Mouse (Mus musculus) stomach, embryonic 16.5 days (tissue): Measurements from ENCODE around the gene Zfp281. TPM values are rescaled to one million over a fixed set of nuclear protein-coding genes. Genes with fewer than 3 reads are reported as not detected.

Source experiments
- ATAC-seq: fragments of 200-750 bp; cut with Nextera tagmentation; 2 replicates; pipeline ENCODE4 v1.8.0; 2017; ENCODE audit warnings: moderate number of reproducible peaks, moderate TSS enrichment; ENCODE audit not compliant: insufficient read depth, low FRiP score
- H3K27ac ChIP-seq: fragments of 300-500 bp; sonication (generic); 2 replicates; pipeline ENCODE4 v1.5.1; 2014; ENCODE audit warnings: low read length
- H3K27me3 ChIP-seq: fragments of 300-500 bp; sonication (generic); 2 replicates; pipeline ENCODE4 v1.6.1; 2014; ENCODE audit warnings: low read length, control low read depth, mixed read lengths; ENCODE audit not compliant: control insufficient read depth, insufficient read depth
- H3K36me3 ChIP-seq: fragments of 300-500 bp; sonication (generic); 2 replicates; pipeline ENCODE4 v1.6.1; 2014; ENCODE audit warnings: low read length; ENCODE audit not compliant: control insufficient read depth, insufficient read depth
- H3K4me1 ChIP-seq: fragments of 300-500 bp; sonication (generic); 2 replicates; pipeline ENCODE4 v1.6.1; 2014; ENCODE audit warnings: low read length, control low read depth, mixed read lengths; ENCODE audit not compliant: control insufficient read depth, insufficient read depth
- H3K4me2 ChIP-seq: fragments of 300-500 bp; sonication (generic); 2 replicates; pipeline ENCODE4 v1.6.1; 2014; ENCODE audit warnings: low read depth, low read length, mixed read lengths
- H3K4me3 ChIP-seq: fragments of 300-500 bp; sonication (generic); replicated peaks from 2 replicates; pipeline ENCODE4 v1.5.1; 2014; ENCODE audit warnings: mild to moderate bottlenecking, low read length
- H3K9ac ChIP-seq: fragments of 300-500 bp; sonication (generic); 2 replicates; pipeline ENCODE4 v1.6.1; 2014; ENCODE audit warnings: low read length
- H3K9me3 ChIP-seq: fragments of 300-500 bp; sonication (generic); replicated peaks from 2 replicates; pipeline ENCODE4 v1.6.1; 2016; ENCODE audit warnings: low read length, control low read depth; ENCODE audit not compliant: control insufficient read depth
- WGBS: fragments of 180-500 bp; shearing (Covaris S2); extraction: QIAGEN DNeasy Blood & Tissue Kit; methylation state at CpG from one replicate; pipeline ENCODE4 v1.1.7; 2014; 5-methylcytosine and 5-hydroxymethylcytosine counted together
- polyA plus RNA-seq: library from polyadenylated mRNA; unstranded; fragments of >200 nt; fragmentation: Nextera tagmentation; extraction: Ambion mirVana; gene quantifications from 2 replicates; pipeline ENCODE4 v1.2.1, GENCODE M21; 2015

The Zfp281 gene
- polyA plus RNA-seq, 1 experiment from 2014 or later, result 13.6 TPM

GRCm38 (mm10) chr1:136673293-136673692 is 48.6 kb downstream of the Zfp281 start:
- Histone ChIP-seq H3K4me2 (no peak overlapping the region), H3K9ac (no peak overlapping the region), H3K4me1 (no peaks in the 10 kb centered on the region), H3K27me3 (no peaks in the 10 kb centered on the region), H3K4me3 (no peak overlapping the region), H3K36me3 (no peaks in the 10 kb centered on the region), H3K27ac (peak overlapping the region; percentile 25; the same call in 1 of the 2 replicates), H3K9me3 (no peaks in the 10 kb centered on the region)
- 49% methylated on average over 4 of the region's 4 CpGs for WGBS
- ATAC-seq, result no peak

GRCm38 (mm10) chr1:136674548-136675455 is 50.1 kb downstream of the Zfp281 start:
- no peak for ATAC-seq
- Histone ChIP-seq H3K9me3 (no peaks in the 10 kb centered on the region), H3K4me3 (no peak overlapping the region), H3K9ac (no peak overlapping the region), H3K36me3 (no peaks in the 10 kb centered on the region), H3K27me3 (no peaks in the 10 kb centered on the region), H3K4me2 (no peak overlapping the region), H3K27ac (no peak overlapping the region), H3K4me1 (no peaks in the 10 kb centered on the region)
- WGBS, result 45% methylated on average over 25 of the region's 25 CpGs

GRCm38 (mm10) chr1:136675736-136676444 is 51.2 kb downstream of the Zfp281 start:
- no peaks in the 10 kb centered on the region for H3K4me1 ChIP-seq
- no peak overlapping the region for H3K4me3 ChIP-seq
- no peak for ATAC-seq
- no peaks in the 10 kb centered on the region for H3K27me3 ChIP-seq
- no peak overlapping the region for H3K9ac ChIP-seq
- H3K36me3 ChIP-seq, result no peaks in the 10 kb centered on the region
- H3K27ac ChIP-seq, result no peak overlapping the region
- H3K4me2 ChIP-seq, result no peak overlapping the region
- H3K9me3 ChIP-seq, result no peaks in the 10 kb centered on the region
- 80% methylated on average over 16 of the region's 16 CpGs for WGBS

- WGBS, result 82% methylated on average over 6 of the region's 6 CpGs
- H3K4me2 ChIP-seq, result no peak overlapping the region
- no peak overlapping the region for H3K9ac ChIP-seq
- no peak for ATAC-seq
- no peaks in the 10 kb centered on the region for H3K9me3 ChIP-seq
- H3K4me3 ChIP-seq, result no peak overlapping the region
- no peaks in the 10 kb centered on the region for H3K36me3 ChIP-seq
- H3K4me1 ChIP-seq, result no peaks in the 10 kb centered on the region
- H3K27me3 ChIP-seq, result no peaks in the 10 kb centered on the region
- H3K27ac ChIP-seq, result no peak overlapping the region
Measured at GRCm38 (mm10) chr1:136676445-136676755, 51.7 kb downstream of the Zfp281 start.

GRCm38 (mm10) chr1:136677847-136678325 is 53.2 kb downstream of the Zfp281 start:
- no peak overlapping the region for H3K4me3 ChIP-seq
- H3K36me3 ChIP-seq, result no peaks in the 10 kb centered on the region
- 74% methylated on average over 3 of the region's 3 CpGs for WGBS
- no peaks in the 10 kb centered on the region for H3K27me3 ChIP-seq
- ATAC-seq, result no peak
- no peaks in the 10 kb centered on the region for H3K4me1 ChIP-seq
- H3K4me2 ChIP-seq, result no peak overlapping the region
- H3K9me3 ChIP-seq, result no peaks in the 10 kb centered on the region
- H3K9ac ChIP-seq, result no peak overlapping the region
- no peak overlapping the region for H3K27ac ChIP-seq

- Histone ChIP-seq H3K36me3 (no peaks in the 10 kb centered on the region), H3K27ac (no peak overlapping the region), H3K9me3 (no peaks in the 10 kb centered on the region), H3K4me2 (no peak overlapping the region), H3K4me3 (no peak overlapping the region), H3K9ac (no peak overlapping the region), H3K4me1 (peaks cover 4% of the 10 kb centered on the region; the same call in 1 of the 2 replicates), H3K27me3 (no peaks in the 10 kb centered on the region)
- 30% methylated on average over 4 of the region's 4 CpGs for WGBS
- no peak for ATAC-seq
Measured at GRCm38 (mm10) chr1:136678836-136679235, 54.1 kb downstream of the Zfp281 start.

Other genes with a start within 250 kb of the Zfp281 start
- gene Ddx59, start 209.6 kb upstream of the Zfp281 start, polyA plus RNA-seq, result 12.2 and 13.6 TPM in 2 replicates
- gene Kif14, start 158.6 kb upstream of the Zfp281 start, polyA plus RNA-seq, result 4.3 and 5.2 TPM in 2 replicates